Mouse (Mus musculus) lung, postnatal 0 days (tissue): ENCODE measurements around the gene Dnajc14. TPM values are rescaled to one million over a fixed set of nuclear protein-coding genes. Genes with fewer than 3 reads are reported as not detected.
A peak's percentile ranks its signal among the peaks of the same experiment; 100 is the strongest.

ENCODE experiments used
- ATAC-seq: fragments of 200-750 bp; cut with Nextera tagmentation; 2 replicates; pipeline ENCODE4 v1.8.0; 2017; ENCODE audit warnings: moderate library complexity
- DNase-seq: peaks from one replicate; pipeline ENCODE4 v3.0.0-alpha.2; 2016; ENCODE audit warnings: low spot score
- H3K27ac ChIP-seq: fragments of 300-500 bp; sonication (generic); 2 replicates; pipeline ENCODE4 v1.5.1; 2014; ENCODE audit warnings: antibody characterized with exemption, mild to moderate bottlenecking, low read length, mixed read lengths
- H3K27me3 ChIP-seq: fragments of 300-500 bp; sonication (generic); replicated peaks from 2 replicates; pipeline ENCODE4 v1.6.1; 2014; ENCODE audit warnings: low read length, mixed read lengths; ENCODE audit not compliant: insufficient read depth
- H3K36me3 ChIP-seq: fragments of 300-500 bp; sonication (generic); 2 replicates; pipeline ENCODE4 v1.6.1; 2014; ENCODE audit warnings: low read length, mixed read lengths; ENCODE audit not compliant: insufficient read depth
- H3K4me1 ChIP-seq: fragments of 300-500 bp; sonication (generic); 2 replicates; pipeline ENCODE4 v1.6.1; 2014; ENCODE audit warnings: antibody characterized with exemption, low read depth, low read length, mixed read lengths; ENCODE audit not compliant: insufficient read depth
- H3K4me2 ChIP-seq: fragments of 300-500 bp; sonication (generic); replicated peaks from 2 replicates; pipeline ENCODE4 v1.6.1; 2014; ENCODE audit warnings: low read depth, mild to moderate bottlenecking, low read length, moderate library complexity, mixed read lengths
- H3K4me3 ChIP-seq: fragments of 300-500 bp; sonication (generic); 2 replicates; pipeline ENCODE4 v1.5.1; 2014; ENCODE audit warnings: low read depth, low read length
- H3K9ac ChIP-seq: fragments of 300-500 bp; sonication (generic); replicated peaks from 2 replicates; pipeline ENCODE4 v1.6.1; 2014; ENCODE audit warnings: low read depth, mild to moderate bottlenecking
- H3K9me3 ChIP-seq: fragments of 300-500 bp; sonication (generic); 2 replicates; pipeline ENCODE4 v1.6.1; 2016; ENCODE audit warnings: low read length, mixed read lengths
- CTCF ChIP-seq: IDR thresholded peaks from 2 replicates; pipeline ENCODE4 v1.5.1; 2016; ENCODE audit warnings: antibody characterized with exemption, mild to moderate bottlenecking
- EP300 ChIP-seq: IDR thresholded peaks from 2 replicates; pipeline ENCODE4 v1.6.1; 2016; ENCODE audit warnings: antibody characterized with exemption, mild to moderate bottlenecking, control low read depth
- WGBS: fragments of 180-500 bp; shearing (Covaris S2); extraction: QIAGEN DNeasy Blood & Tissue Kit; methylation state at CpG from one replicate; pipeline ENCODE4 v1.1.7; 2014; 5-methylcytosine and 5-hydroxymethylcytosine counted together
- polyA plus RNA-seq: library from polyadenylated mRNA; unstranded; fragments of >200 nt; fragmentation: Nextera tagmentation; extraction: Ambion mirVana; gene quantifications from 2 replicates; pipeline ENCODE4 v1.2.1, GENCODE M21; 2015

Dnajc14 gene
- polyA plus RNA-seq, 1 experiment from 2014 or later: 44.0 TPM

DNA sequence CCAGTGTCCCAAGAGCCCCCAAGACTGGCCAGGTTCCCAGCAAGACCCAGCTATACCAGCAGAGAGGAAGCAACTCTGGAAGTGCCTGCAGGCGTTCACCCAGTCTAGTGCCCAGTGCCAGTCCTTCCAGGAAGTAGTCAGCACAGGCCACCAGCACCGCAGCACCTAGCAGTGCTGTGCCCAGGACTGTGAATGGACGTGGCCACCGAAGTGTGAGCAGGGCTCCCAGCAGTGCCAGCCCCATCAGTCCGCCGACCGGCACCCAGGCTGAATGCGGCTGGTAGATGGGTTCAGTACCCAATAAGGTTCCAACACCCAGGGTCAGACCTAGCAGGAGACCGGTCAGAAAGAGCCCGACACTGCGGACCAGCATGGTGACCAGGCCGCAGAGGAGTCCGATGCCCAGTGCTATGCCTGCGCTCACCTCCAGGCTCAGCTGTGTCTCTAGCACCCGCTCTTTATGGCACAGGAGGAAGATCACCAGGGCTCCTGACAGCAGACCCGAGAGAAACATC lies 1.8 kb upstream of the Dnajc14 start:
- no peak for TF ChIP-seq EP300
- no peak for TF ChIP-seq CTCF
- H3K27me3 ChIP-seq: no peaks in the 10 kb centered on the region
- DNase-seq (no peak), ATAC-seq (no peak)
- H3K4me2 ChIP-seq: no peak overlapping the region
- 93% methylated on average over 16 of the region's 16 CpGs for WGBS
- peaks cover 19% of the 10 kb centered on the region for H3K4me1 ChIP-seq
- no peak overlapping the region for H3K9ac ChIP-seq
- peaks cover 10% of the 10 kb centered on the region; the same call in 1 of the 2 replicates for H3K36me3 ChIP-seq
- H3K9me3 ChIP-seq: no peaks in the 10 kb centered on the region
- no peak overlapping the region for H3K4me3 ChIP-seq
- no peak overlapping the region for H3K27ac ChIP-seq

DNA sequence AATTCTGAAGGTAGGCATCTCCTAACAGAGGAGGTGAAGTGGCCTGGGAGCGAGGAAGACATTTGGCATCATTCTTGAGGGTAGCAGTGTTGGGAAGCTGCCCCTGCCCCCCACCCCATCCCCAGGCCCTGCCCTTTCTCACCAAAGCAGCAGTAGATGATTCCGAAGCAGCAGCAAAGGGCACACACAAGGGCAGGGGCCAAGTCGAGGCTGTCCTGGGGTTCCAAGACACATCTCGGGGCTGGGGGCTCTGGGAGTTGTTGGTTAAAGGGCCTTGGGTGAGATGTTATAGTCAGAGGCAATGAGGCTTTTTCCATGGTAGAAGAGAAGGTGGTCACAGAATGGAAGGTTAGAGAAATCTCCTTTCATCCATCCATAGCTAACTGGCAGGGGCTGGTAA lies 906 bp upstream of the Dnajc14 start:
- H3K27ac ChIP-seq: no peak overlapping the region
- H3K4me1 ChIP-seq: peaks cover 27% of the 10 kb centered on the region
- ATAC-seq (no peak), DNase-seq (no peak)
- WGBS: 57% methylated on average over 4 of the region's 4 CpGs
- H3K27me3 ChIP-seq: no peaks in the 10 kb centered on the region
- no peak for TF ChIP-seq CTCF
- no peak for TF ChIP-seq EP300
- H3K4me3 ChIP-seq: peak overlapping the region; percentile 73; the same call in 1 of the 2 replicates
- H3K4me2 ChIP-seq: peak overlapping the region; percentile 79
- no peak overlapping the region for H3K9ac ChIP-seq
- H3K9me3 ChIP-seq: no peaks in the 10 kb centered on the region
- peaks cover 10% of the 10 kb centered on the region; the same call in 1 of the 2 replicates for H3K36me3 ChIP-seq

DNA sequence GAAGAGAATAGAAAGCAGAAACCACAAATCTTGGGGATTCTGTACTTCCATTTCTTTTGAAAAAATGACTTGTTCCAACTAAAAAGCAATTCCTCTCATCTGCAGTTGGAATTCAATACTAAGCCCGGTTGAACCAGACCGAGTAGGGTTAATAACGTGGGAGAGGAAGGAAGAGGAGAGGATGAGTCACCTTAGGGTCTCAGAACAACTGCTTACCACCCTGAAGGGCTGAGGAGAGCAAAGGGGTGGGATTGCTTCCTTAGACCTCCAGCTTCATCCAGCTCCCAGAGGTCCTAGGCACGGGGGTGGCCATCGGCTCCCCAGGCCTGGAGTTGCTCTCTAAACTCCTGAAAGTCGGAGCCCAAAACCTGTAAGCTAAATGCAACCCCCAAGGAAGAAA lies 501 bp upstream of the Dnajc14 start:
- peaks cover 27% of the 10 kb centered on the region for H3K4me1 ChIP-seq
- H3K36me3 ChIP-seq: peaks cover 10% of the 10 kb centered on the region; the same call in 1 of the 2 replicates
- no peaks in the 10 kb centered on the region for H3K9me3 ChIP-seq
- TF ChIP-seq CTCF (no peak), EP300 (no peak)
- H3K4me2 ChIP-seq: peak overlapping the region; percentile 79
- peak overlapping the region; percentile 57 for H3K9ac ChIP-seq
- peak overlapping the region; percentile 91 for H3K27ac ChIP-seq
- 6% methylated on average over 6 of the region's 6 CpGs for WGBS
- DNase-seq (no peak), ATAC-seq (no peak)
- peak overlapping the region; percentile 73 for H3K4me3 ChIP-seq
- H3K27me3 ChIP-seq: no peaks in the 10 kb centered on the region

DNA sequence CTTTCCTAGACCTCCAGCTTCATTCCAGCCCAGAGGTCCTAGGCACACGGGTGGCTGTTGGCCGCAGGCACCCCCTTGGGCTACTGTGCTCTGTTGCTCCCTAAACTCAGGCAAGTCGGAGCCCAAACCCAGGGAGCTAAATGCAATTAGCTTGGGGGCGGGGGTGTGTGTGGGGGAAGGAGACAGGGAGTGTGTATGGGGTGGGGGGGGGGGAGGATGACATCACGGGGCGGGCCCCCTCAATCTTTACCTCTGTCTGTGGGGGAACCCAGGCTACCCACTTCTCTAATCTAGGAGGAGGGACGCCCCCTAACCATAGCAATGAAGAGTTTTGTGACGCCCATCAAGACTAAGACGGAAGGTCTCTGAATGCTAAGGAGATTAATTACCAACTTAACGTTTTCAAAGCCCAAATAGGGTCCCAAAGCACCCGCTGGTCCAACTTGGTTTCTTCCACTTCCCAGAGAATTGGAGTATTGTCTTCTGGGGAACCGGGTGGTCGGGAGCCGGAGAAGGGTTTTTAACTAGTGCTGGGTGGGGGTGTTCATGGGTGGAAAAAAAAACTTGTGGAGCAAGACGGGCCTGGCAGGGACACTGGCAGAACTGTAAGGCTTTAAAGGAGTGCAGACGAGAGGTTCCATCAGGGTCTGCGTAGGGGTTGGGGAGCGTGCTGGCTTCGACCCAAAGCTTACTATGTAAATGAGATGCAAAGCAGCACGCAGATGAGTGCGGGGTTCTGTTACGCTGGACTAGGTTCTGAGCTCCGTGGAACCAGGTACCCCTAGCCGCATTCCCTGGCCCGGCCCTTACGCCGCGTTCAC lies 619 bp downstream of the Dnajc14 start, which contains the start of gene Tmem198b:
Gene Tmem198b (minus strand): TSS at position 100 of the 821 bp plus-strand sequence.
- DNase-seq: peak; percentile 77
- H3K4me1 ChIP-seq: peaks cover 33% of the 10 kb centered on the region
- H3K27ac ChIP-seq: peak within 1 kb of the TSS; percentile 91
- peaks cover 10% of the 10 kb centered on the region; the same call in 1 of the 2 replicates for H3K36me3 ChIP-seq
- H3K4me3 ChIP-seq: peak within 1 kb of the TSS; percentile 73
- peak; percentile 53 for ATAC-seq
- peak; percentile 46; the same call in 1 of the 2 replicates for TF ChIP-seq EP300
- no peak for TF ChIP-seq CTCF
- no peaks in the 10 kb centered on the region for H3K27me3 ChIP-seq
- no peaks in the 10 kb centered on the region for H3K9me3 ChIP-seq
- peak within 1 kb of the TSS; percentile 57 for H3K9ac ChIP-seq
- H3K4me2 ChIP-seq: peak within 1 kb of the TSS; percentile 79
- WGBS: 0% methylated on average over 24 of the region's 28 CpGs

DNA sequence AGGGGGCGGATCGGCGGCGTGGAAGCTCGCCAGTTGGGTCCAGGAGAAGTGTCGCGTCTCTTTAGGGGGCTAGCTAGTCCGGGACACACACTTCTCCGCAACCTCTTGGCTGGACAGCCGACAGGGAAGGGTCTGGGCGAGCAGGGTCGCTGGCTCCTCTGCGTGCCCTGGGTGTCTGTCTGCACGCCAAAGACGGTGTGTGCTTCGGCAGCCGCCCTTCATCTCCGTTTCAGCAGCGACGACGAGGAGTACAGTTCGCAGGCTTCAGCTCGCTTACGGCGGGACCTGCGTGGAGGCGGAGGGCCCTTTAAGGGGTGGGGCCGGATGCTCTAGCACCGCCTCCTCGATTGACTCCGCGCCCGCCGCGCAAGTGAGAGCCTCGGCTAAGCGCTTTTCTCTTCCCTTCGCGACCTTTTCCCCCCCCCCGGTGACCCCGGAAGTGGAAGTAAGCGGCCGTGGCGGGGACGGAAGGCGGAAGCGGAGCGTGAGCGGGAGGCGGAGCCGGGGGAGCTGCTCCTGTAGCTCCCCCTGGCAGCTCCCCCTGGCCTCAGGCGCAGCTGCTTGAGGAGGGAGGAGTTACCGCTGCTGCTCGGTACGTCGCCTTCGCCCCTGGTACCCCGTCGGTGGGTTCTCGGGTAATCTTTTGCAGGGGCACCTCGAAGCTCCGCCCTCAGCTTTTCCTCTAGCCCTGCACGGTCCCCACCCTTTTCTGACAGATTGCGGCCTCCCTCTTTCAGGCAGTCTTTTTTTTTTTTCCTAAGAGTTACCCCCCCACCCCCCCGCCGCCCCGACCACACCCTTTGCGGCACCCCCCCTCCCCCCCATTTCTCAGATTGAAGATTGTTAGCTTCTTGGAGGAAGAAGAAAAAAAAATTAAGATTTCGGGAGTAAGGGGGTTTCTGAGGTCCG lies 1.5 kb downstream of the Dnajc14 start:
- no peak for TF ChIP-seq EP300
- TF ChIP-seq CTCF: peak; percentile 54
- WGBS: under 1% methylated on average over 60 of the region's 70 CpGs

More for the DNA sequence above, 1.5 kb downstream of the Dnajc14 start:
- Histone ChIP-seq H3K9me3 (no peaks in the 10 kb centered on the region), H3K27ac (peak overlapping the region; percentile 91), H3K4me1 (peaks cover 33% of the 10 kb centered on the region), H3K9ac (peak overlapping the region; percentile 57), H3K27me3 (no peaks in the 10 kb centered on the region), H3K36me3 (peaks cover 7% of the 10 kb centered on the region; the same call in 1 of the 2 replicates), H3K4me3 (peak overlapping the region; percentile 73), H3K4me2 (peak overlapping the region; percentile 79)
- DNase-seq: peak; percentile 99
- ATAC-seq: peak; percentile 94
